Mouse (Mus musculus) liver, embryonic 16.5 days (tissue): Measurements from ENCODE around the gene Fat1. TPM values are rescaled to one million over a fixed set of nuclear protein-coding genes. Genes with fewer than 3 reads are reported as not detected.

ENCODE experiments used
- ATAC-seq: fragments of 200-750 bp; cut with Nextera tagmentation; 2 replicates; pipeline ENCODE4 v1.8.0; 2017; ENCODE audit warnings: low read depth, mild to moderate bottlenecking, moderate number of reproducible peaks, moderate library complexity
- H3K27ac ChIP-seq: fragments of 300-500 bp; sonication (generic); 2 replicates; pipeline ENCODE4 v1.5.1; 2014; ENCODE audit warnings: mild to moderate bottlenecking, low read length
- H3K27me3 ChIP-seq: fragments of 300-500 bp; sonication (generic); 2 replicates; pipeline ENCODE4 v1.6.1; 2014; ENCODE audit warnings: low read depth, low read length, mixed read lengths; ENCODE audit not compliant: control insufficient read depth, insufficient read depth
- H3K36me3 ChIP-seq: fragments of 300-500 bp; sonication (generic); 2 replicates; pipeline ENCODE4 v1.6.1; 2014; ENCODE audit warnings: mild to moderate bottlenecking; ENCODE audit not compliant: control insufficient read depth, insufficient read depth
- H3K4me1 ChIP-seq: fragments of 300-500 bp; sonication (generic); 2 replicates; pipeline ENCODE4 v1.6.1; 2014; ENCODE audit warnings: low read depth, low read length, mixed read lengths; ENCODE audit not compliant: control insufficient read depth
- H3K4me2 ChIP-seq: fragments of 300-500 bp; sonication (generic); 2 replicates; pipeline ENCODE4 v1.6.1; 2014; ENCODE audit warnings: low read depth, low read length, mixed read lengths
- H3K4me3 ChIP-seq: fragments of 300-500 bp; sonication (generic); 2 replicates; pipeline ENCODE4 v1.5.1; 2014; ENCODE audit warnings: low read depth, mild to moderate bottlenecking, low read length
- H3K9ac ChIP-seq: fragments of 300-500 bp; sonication (generic); 2 replicates; pipeline ENCODE4 v1.6.1; 2014; ENCODE audit warnings: low read depth, low read length
- H3K9me3 ChIP-seq: fragments of 300-500 bp; sonication (generic); replicated peaks from 2 replicates; pipeline ENCODE4 v1.6.1; 2016; ENCODE audit warnings: low read length; ENCODE audit not compliant: control insufficient read depth
- WGBS: fragments of 180-500 bp; shearing (Covaris S2); extraction: QIAGEN DNeasy Blood & Tissue Kit; methylation state at CpG from one replicate; pipeline ENCODE4 v1.1.7; 2014; ENCODE audit not compliant: insufficient replicate concordance; 5-methylcytosine and 5-hydroxymethylcytosine counted together
- polyA plus RNA-seq: library from polyadenylated mRNA; unstranded; fragments of >200 nt; fragmentation: Nextera tagmentation; extraction: Ambion mirVana; gene quantifications from 2 replicates; pipeline ENCODE4 v1.2.1, GENCODE M21; 2015

Fat1 gene
- polyA plus RNA-seq, 1 experiment from 2014 or later: 0.71 TPM

DNA sequence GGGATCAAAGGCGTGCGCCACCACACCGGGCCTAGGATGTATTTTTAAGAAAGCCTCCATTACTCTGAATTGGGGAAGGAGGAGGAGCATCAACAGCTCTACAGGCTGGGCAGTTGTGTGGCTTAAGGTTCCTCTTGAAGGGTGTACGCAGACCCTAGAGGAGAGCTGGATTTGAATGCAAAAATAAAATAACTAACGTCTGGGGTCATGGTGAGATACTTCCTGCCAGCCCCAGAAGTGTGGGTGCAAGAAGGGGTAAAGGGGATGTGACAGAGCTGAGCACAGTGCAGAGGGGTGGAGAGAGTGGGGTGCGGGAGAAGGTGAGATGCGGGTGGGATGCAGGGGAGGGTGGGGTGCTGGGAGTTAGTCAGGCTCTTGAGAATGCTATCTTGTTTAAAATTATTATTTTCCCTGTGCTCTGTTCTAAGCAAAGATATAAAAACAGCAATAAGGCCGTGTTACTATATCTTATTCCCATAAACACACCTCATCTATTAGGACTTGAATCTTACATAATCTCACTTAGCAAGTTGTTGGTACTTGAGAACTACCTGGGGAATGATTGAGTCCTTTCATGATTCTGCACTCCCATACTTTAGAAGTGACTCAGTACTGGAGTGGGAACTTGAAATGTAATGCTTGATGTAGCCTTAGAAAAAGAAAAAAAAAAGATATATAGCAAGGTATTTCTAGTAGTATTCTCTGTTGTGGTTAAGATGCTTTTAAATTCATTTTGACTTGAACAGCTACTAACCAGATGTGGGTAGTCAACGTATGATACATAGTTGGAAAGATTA lies 2.5 kb upstream of the Fat1 start:
- peaks cover 39% of the 10 kb centered on the region for H3K27me3 ChIP-seq
- no peak overlapping the region for H3K27ac ChIP-seq
- H3K9ac ChIP-seq: no peak overlapping the region
- no peak overlapping the region for H3K4me3 ChIP-seq
- no peaks in the 10 kb centered on the region; the same call in 1 of the 2 replicates for H3K4me1 ChIP-seq
- 60% methylated on average over 9 of the region's 9 CpGs for WGBS
- no peak overlapping the region for H3K4me2 ChIP-seq
- ATAC-seq: no peak
- H3K36me3 ChIP-seq: no peaks in the 10 kb centered on the region
- no peaks in the 10 kb centered on the region; the same call in 1 of the 2 replicates for H3K9me3 ChIP-seq

DNA sequence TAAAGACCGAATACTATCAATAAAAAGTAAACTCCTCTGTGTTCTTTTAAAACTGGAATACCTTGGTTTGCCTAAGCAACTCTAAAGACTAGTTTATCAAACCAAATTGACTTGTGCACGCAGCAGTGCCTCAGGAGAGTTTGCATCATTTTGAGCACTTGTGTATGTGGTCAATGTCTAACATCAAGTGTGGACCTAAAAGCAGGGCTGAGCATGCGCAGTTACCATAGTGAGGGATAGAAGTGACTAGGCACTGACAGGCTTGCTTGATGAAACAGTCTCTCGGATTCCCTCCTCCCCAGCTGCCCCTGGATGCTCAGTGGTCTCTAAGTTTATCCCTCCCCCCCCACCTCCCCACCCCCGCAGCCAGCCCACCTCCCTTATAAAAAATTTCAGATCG lies 1.8 kb upstream of the Fat1 start:
- no peak overlapping the region for H3K4me3 ChIP-seq
- WGBS: 42% methylated on average over 6 of the region's 6 CpGs
- no peak for ATAC-seq
- H3K36me3 ChIP-seq: no peaks in the 10 kb centered on the region
- H3K4me2 ChIP-seq: no peak overlapping the region
- no peak overlapping the region for H3K9ac ChIP-seq
- H3K27ac ChIP-seq: no peak overlapping the region
- H3K27me3 ChIP-seq: peaks cover 47% of the 10 kb centered on the region
- H3K9me3 ChIP-seq: no peaks in the 10 kb centered on the region; the same call in 1 of the 2 replicates
- no peaks in the 10 kb centered on the region; the same call in 1 of the 2 replicates for H3K4me1 ChIP-seq

DNA sequence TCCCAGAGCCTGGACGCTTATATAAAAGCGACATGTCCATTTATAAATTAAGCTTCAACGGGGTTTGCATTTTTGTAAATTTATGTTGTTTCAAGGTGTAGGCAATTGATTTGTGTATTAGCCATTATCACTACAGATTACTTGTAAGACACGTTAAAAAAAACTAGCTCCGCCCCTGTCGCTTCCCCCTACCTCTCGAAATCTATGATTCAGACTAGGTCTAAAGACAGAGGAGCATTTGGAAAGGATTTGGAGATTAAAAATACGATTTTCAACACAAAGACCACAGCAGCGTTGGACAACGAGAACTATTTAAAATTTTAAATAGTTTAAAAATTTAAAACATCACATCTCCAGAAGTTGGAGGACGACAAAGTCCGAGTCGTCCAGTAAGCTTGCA lies 831 bp upstream of the Fat1 start:
- no peaks in the 10 kb centered on the region; the same call in 1 of the 2 replicates for H3K9me3 ChIP-seq
- H3K27me3 ChIP-seq: peaks cover 50% of the 10 kb centered on the region
- H3K36me3 ChIP-seq: no peaks in the 10 kb centered on the region
- no peak for ATAC-seq
- WGBS: 3% methylated on average over 13 of the region's 13 CpGs
- H3K9ac ChIP-seq: no peak overlapping the region
- H3K4me1 ChIP-seq: no peaks in the 10 kb centered on the region; the same call in 1 of the 2 replicates
- H3K4me2 ChIP-seq: peak overlapping the region; percentile 66
- H3K27ac ChIP-seq: no peak overlapping the region
- peak overlapping the region; percentile 40 for H3K4me3 ChIP-seq

DNA sequence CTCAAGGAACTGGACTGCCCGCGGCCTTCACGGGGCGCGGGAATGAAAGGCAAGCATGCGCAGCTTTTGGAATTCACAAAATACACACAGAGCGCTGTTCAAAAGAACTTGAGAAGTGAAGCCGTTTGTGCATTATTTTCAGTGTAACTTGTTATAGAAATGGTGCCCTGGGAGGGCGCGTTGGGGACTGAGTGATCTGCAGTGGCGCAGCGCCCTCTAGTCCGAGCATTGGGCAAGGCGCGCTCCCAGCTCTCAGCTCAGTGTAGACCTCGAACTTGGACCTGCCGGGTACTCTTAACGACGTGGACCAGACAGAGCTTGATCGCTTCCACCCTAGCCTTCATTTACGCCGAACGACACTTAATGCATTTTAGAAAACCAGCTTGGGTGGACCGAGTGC lies 494 bp downstream of the Fat1 start:
- ATAC-seq: no peak
- Histone ChIP-seq H3K9ac (no peak overlapping the region), H3K9me3 (no peaks in the 10 kb centered on the region), H3K4me2 (peak overlapping the region; percentile 66), H3K36me3 (no peaks in the 10 kb centered on the region), H3K4me3 (peak overlapping the region; percentile 40), H3K27ac (no peak overlapping the region), H3K27me3 (peaks cover 50% of the 10 kb centered on the region), H3K4me1 (no peaks in the 10 kb centered on the region; the same call in 1 of the 2 replicates)
- WGBS: under 1% methylated on average over 24 of the region's 24 CpGs

DNA sequence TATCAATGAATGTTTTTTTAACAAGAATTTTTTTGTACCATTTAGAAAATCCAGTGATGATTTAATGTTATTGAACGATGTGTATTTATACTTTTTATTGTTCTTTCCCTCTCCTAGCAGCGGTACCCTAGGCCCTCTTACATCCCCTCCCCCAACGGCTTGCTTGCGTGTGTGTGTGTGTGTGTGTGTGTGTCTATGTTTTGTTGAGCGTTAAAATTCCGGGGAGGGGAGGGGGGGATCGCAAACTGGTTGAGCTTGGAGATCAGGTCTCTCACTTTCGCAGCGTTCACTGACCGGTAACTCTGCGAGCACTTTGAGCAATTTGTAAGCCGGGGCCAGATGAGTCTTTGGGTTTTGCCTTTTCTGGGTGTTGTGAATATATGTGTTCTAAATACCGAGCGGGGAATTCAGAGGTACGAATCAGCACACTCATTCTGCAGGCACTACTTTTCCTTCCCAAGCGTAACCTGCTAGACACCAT lies 1.3 kb downstream of the Fat1 start:
- H3K4me2 ChIP-seq: peak overlapping the region; percentile 56
- no peak overlapping the region for H3K9ac ChIP-seq
- H3K4me3 ChIP-seq: peak overlapping the region; percentile 61
- no peak for ATAC-seq
- H3K9me3 ChIP-seq: no peaks in the 10 kb centered on the region
- H3K4me1 ChIP-seq: no peaks in the 10 kb centered on the region; the same call in 1 of the 2 replicates
- WGBS: 3% methylated on average over 16 of the region's 16 CpGs
- H3K36me3 ChIP-seq: no peaks in the 10 kb centered on the region
- H3K27ac ChIP-seq: no peak overlapping the region
- peaks cover 50% of the 10 kb centered on the region for H3K27me3 ChIP-seq

DNA sequence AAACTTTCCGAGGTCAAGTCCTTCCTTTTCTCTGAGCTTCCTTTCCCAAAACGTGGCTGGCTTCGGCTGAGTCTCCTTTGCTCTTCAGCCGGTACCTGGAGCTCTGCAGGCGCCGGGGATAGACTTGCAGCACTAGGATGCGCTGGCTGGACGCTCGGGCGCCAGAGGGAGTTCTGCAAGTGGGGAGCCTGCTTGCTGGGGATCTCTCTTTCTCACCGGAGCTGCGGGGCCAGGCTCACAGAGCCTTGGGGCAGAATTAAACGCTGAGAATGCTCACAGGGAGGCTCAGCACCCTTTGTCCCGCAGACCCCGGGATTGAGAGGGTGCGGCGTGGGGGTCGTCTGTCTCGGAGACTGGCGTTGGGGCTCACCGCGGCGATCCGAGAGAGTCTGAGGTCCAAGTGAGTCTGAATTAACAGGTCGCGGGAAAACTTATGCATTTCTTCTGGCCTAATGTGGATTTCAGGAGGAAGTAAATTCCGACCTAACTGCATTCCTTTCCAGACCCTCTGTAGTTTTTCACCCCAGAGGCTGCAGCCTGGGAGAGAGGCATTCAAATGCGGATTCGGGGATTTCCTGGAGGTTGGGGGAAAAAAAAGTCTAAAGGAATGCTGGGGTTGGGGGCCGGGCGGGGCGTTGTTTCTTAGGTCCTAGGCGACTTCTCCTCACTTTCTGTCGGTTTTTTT lies 2.0 kb downstream of the Fat1 start:
- Histone ChIP-seq H3K9me3 (no peaks in the 10 kb centered on the region), H3K4me2 (peak overlapping the region; percentile 56), H3K27me3 (peaks cover 50% of the 10 kb centered on the region), H3K9ac (no peak overlapping the region), H3K4me1 (no peaks in the 10 kb centered on the region; the same call in 1 of the 2 replicates), H3K4me3 (peak overlapping the region; percentile 61), H3K36me3 (no peaks in the 10 kb centered on the region), H3K27ac (no peak overlapping the region)
- 2% methylated on average over 34 of the region's 34 CpGs for WGBS
- peak; percentile 14; the same call in 1 of the 2 replicates for ATAC-seq

DNA sequence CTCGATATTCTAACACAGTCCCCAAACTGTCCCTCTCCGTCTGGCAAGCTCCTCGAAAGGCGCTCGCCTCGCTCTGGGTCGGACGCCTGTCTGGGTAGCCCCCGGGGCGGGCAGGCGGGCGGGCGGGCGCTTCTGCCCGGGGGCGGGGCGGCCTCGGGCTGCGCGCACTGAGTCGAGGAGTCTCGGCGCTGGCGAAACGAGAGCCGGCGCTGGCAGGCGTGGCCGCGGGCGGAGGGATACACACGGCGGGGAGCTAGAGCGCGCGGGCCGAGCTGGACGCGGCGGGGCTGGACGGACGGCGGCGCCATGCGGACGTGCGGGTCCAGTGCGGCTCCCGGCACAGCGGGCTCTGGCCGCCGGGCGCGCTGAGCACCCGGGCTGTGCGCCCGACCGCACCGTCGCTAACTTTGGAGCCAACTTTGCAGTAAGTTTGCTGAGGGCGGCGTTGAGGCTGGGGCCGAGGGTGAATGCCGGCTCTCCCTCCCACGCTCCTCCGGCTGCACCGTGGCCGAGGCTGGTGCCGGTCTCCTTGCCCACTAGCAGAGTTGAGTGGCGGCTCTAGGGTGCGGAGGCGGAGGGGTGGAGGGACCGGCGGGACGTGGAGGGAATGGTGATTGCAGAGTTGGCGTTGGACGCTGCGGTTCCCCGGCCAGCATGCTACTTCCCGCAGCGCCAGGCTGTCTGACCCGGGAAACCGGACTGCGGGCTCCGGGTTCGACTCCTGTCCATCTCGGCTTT lies 2.8 kb downstream of the Fat1 start:
- H3K9ac ChIP-seq: peak overlapping the region; percentile 54
- peak; percentile 87 for ATAC-seq
- no peaks in the 10 kb centered on the region for H3K36me3 ChIP-seq
- peak overlapping the region; percentile 56 for H3K4me2 ChIP-seq
- peaks cover 50% of the 10 kb centered on the region for H3K27me3 ChIP-seq
- no peaks in the 10 kb centered on the region; the same call in 1 of the 2 replicates for H3K4me1 ChIP-seq
- no peaks in the 10 kb centered on the region for H3K9me3 ChIP-seq
- WGBS: under 1% methylated on average over 64 of the region's 87 CpGs
- peak overlapping the region; percentile 41; the same call in 1 of the 2 replicates for H3K27ac ChIP-seq
- H3K4me3 ChIP-seq: peak overlapping the region; percentile 61

DNA sequence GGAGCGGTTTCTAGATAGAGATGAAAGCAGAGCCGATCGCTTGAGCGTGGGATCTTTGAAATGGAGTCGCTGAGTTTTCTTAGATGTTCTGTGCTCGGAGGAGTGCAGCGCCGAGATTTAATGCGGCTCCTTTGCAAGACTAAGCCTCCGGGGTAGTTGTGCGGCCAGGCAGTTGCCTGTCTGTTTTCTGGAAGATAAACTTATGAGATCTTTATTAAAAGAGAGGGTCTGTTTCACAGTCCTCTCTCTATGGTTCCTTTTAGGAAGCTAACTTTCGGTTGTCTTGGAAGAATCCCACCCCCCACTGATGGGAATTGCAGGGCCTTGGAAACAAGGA lies 3.4 kb downstream of the Fat1 start:
- Histone ChIP-seq H3K4me3 (peak overlapping the region; percentile 61), H3K4me1 (no peaks in the 10 kb centered on the region; the same call in 1 of the 2 replicates), H3K36me3 (no peaks in the 10 kb centered on the region), H3K9ac (peak overlapping the region; percentile 54; the same call in 1 of the 2 replicates), H3K9me3 (no peaks in the 10 kb centered on the region), H3K4me2 (peak overlapping the region; percentile 56), H3K27me3 (peaks cover 48% of the 10 kb centered on the region), H3K27ac (peak overlapping the region; percentile 41; the same call in 1 of the 2 replicates)
- no peak for ATAC-seq
- 3% methylated on average over 12 of the region's 12 CpGs for WGBS
